In the genomic region with DNA sequence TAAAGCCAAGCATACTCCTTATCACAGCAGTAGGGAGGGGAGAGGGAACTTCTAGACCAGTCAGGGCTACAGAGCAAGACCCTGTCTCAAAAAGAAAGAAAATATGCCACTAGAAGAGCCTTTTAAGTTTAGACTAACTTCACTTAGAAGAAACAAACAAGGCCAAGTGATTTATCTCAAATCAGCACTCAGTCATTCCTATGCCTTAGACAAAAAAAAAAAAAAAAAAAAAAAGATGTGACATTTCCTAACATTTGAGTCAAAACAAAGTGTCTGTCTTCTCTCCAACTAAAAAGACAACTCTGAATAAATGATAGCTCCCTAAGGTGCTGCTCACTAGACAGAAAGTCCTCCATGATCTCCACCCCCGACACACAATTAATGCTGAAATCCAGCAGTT, we compare ENCODE assay signal across 33 mouse cellular contexts.
"Had no signal": no experiment of that assay in that cellular context is flagged by ENCODE, and none has a peak within 500 bp of the region (broad histone marks: within the 10 kb centered on the region; RNA-seq: fewer than 3 reads in every experiment).

No protein-coding gene starts in this region.

- H3K27me3 ChIP-seq: heart, embryonic 12.5 days; heart, embryonic 13.5 days; heart, embryonic 15.5 days; hindbrain, embryonic 12.5 days; hindbrain, embryonic 13.5 days; hindbrain, embryonic 15.5 days; intestine, embryonic 15.5 days; kidney, embryonic 15.5 days had no signal

- H3K9ac ChIP-seq: heart, embryonic 12.5 days; heart, embryonic 13.5 days; heart, embryonic 15.5 days; hindbrain, embryonic 12.5 days; hindbrain, embryonic 13.5 days; hindbrain, embryonic 14.5 days; hindbrain, embryonic 15.5 days; intestine, embryonic 15.5 days; kidney, embryonic 15.5 days had no signal

- H3K36me3 ChIP-seq: heart, embryonic 12.5 days; heart, embryonic 13.5 days; heart, embryonic 15.5 days; hindbrain, embryonic 10.5 days; hindbrain, embryonic 12.5 days; hindbrain, embryonic 13.5 days; hindbrain, embryonic 15.5 days; intestine, embryonic 15.5 days; kidney, embryonic 15.5 days had no signal

- ATAC-seq: hindbrain, embryonic 16.5 days; hindbrain, postnatal 0 days; inflammation-experienced regulatory T-cells, adult 6 months; intestine, embryonic 15.5 days; intestine, postnatal 0 days had no signal

- H3K4me3 ChIP-seq: heart, embryonic 12.5 days; heart, embryonic 13.5 days; heart, embryonic 15.5 days; hindbrain, embryonic 10.5 days; hindbrain, embryonic 12.5 days; hindbrain, embryonic 13.5 days; hindbrain, embryonic 15.5 days; intestine, embryonic 15.5 days; kidney, embryonic 15.5 days; layer of hippocampus, adult 2 months; left cerebral cortex, adult 2 months had no signal

- H3K9me3 ChIP-seq: heart, embryonic 12.5 days; heart, embryonic 13.5 days; heart, embryonic 15.5 days; hindbrain, embryonic 10.5 days; hindbrain, embryonic 12.5 days; hindbrain, embryonic 13.5 days; hindbrain, embryonic 15.5 days; intestine, embryonic 15.5 days; kidney, embryonic 15.5 days had no signal

- H3K4me2 ChIP-seq: heart, embryonic 11.5 days; heart, embryonic 12.5 days; heart, embryonic 13.5 days; heart, embryonic 15.5 days; hindbrain, embryonic 12.5 days; hindbrain, embryonic 13.5 days; hindbrain, embryonic 14.5 days; hindbrain, embryonic 15.5 days; intestine, embryonic 15.5 days; kidney, embryonic 15.5 days had no signal

- H3K27ac ChIP-seq: heart, embryonic 13.5 days; heart, embryonic 15.5 days; hindbrain, embryonic 10.5 days; hindbrain, embryonic 12.5 days; hindbrain, embryonic 13.5 days; hindbrain, embryonic 14.5 days; hindbrain, embryonic 15.5 days; hindbrain, postnatal 0 days; intestine, embryonic 15.5 days; kidney, embryonic 15.5 days; kidney, postnatal 0 days; layer of hippocampus, adult 2 months; left cerebral cortex, adult 2 months had no signal

- DNase-seq: heart, postnatal 10 days; heart, postnatal 36 days; heart, postnatal 4 days; kidney, adult 11 months; kidney, adult 18-20 months; kidney, adult 2 months; kidney, adult 8-10 months; kidney, adult 9 months; kidney, postnatal 10 days; kidney, postnatal 14 days; kidney, postnatal 25 days; kidney, postnatal 36 days; kidney, postnatal 4 days; layer of hippocampus, adult 9-11 months; layer of hippocampus, postnatal 36 days had no signal
